Mouse (Mus musculus): ENCODE results near the gene Rgl3.

DNA sequence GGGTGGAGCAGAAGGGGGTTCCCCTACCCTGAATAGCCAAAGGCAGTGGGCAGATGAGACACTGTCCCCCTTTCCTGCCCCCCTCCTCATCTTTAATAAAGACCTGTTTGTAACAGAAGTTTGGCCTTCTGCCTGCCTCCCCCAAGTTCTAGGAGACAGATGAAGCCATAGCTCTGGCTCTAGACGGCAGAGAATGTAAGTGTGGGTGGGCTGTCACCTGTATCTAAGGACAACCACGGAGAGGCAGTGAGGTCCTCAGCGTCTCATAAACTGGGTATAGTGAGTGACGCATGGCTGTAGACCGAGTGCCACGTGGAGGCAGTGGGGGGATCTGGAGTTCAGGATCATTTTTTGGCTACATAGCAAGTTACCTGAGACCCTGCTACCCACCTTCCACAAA lies 40.5 kb downstream of the Rgl3 start:
- no peak for TF ChIP-seq CTCF (IDR thresholded peaks at IDR 0.05; ENCODE audit: low read depth, low read length)
- TF ChIP-seq POLR2A (IDR thresholded peaks at IDR 0.05; ENCODE audit: borderline replicate concordance, low read depth, low read length) = no peak
